Mouse (Mus musculus) lung, embryonic 14.5 days (tissue): ENCODE measurements at regions not wholly inside any gene's neighbourhood (a gene's known extent, or its start where the extent isn't known, plus 50 kb on each side); places are given as distances from the start of the nearest gene placed in this dataset.
A peak's percentile ranks its signal among the peaks of the same experiment; 100 is the strongest.

Experiments used
- ATAC-seq: fragments of 200-750 bp; cut with Nextera tagmentation; 2 replicates; pipeline ENCODE4 v1.8.0; 2017; ENCODE audit warnings: mild to moderate bottlenecking, moderate TSS enrichment, moderate library complexity; ENCODE audit not compliant: insufficient read depth
- DNase-seq: peaks from one replicate; pipeline ENCODE4 v3.0.0-alpha.2; 2015
- H3K27ac ChIP-seq: fragments of 300-500 bp; sonication (generic); 2 replicates; pipeline ENCODE4 v1.5.1; 2014; ENCODE audit warnings: low read depth, mild to moderate bottlenecking, moderate library complexity
- H3K27me3 ChIP-seq: fragments of 300-500 bp; sonication (generic); 2 replicates; pipeline ENCODE4 v1.6.1; 2014; ENCODE audit warnings: low read length, control low read depth; ENCODE audit not compliant: insufficient read depth
- H3K36me3 ChIP-seq: fragments of 300-500 bp; sonication (generic); 2 replicates; pipeline ENCODE4 v1.6.1; 2014; ENCODE audit warnings: control low read depth; ENCODE audit not compliant: insufficient read depth
- H3K4me1 ChIP-seq: fragments of 300-500 bp; sonication (generic); 2 replicates; pipeline ENCODE4 v1.6.1; 2014; ENCODE audit warnings: antibody characterized with exemption, control low read depth; ENCODE audit not compliant: insufficient read depth
- H3K4me2 ChIP-seq: fragments of 300-500 bp; sonication (generic); 2 replicates; pipeline ENCODE4 v1.6.1; 2014; ENCODE audit warnings: mild to moderate bottlenecking
- H3K4me3 ChIP-seq: fragments of 300-500 bp; sonication (generic); 2 replicates; pipeline ENCODE4 v1.5.1; 2014; ENCODE audit warnings: low read depth, low read length
- H3K9ac ChIP-seq: fragments of 300-500 bp; sonication (generic); 2 replicates; pipeline ENCODE4 v1.6.1; 2014
- H3K9me3 ChIP-seq: fragments of 300-500 bp; sonication (generic); 2 replicates; pipeline ENCODE4 v1.6.1; 2016; ENCODE audit warnings: low read depth, low read length, control low read depth
- CTCF ChIP-seq: IDR thresholded peaks from 2 replicates; pipeline ENCODE4 v1.5.1; 2016; ENCODE audit warnings: antibody characterized with exemption, low read depth
- WGBS: fragments of 180-500 bp; shearing (Covaris S2); extraction: QIAGEN DNeasy Blood & Tissue Kit; methylation state at CpG from one replicate; pipeline ENCODE4 v1.1.7; 2014; 5-methylcytosine and 5-hydroxymethylcytosine counted together

- ATAC-seq (no peak), DNase-seq (peak; percentile 23)
- H3K27me3 ChIP-seq, result no peaks in the 10 kb centered on the region
- TF ChIP-seq CTCF, result no peak
- H3K9me3 ChIP-seq, result no peaks in the 10 kb centered on the region
- no peak overlapping the region for H3K4me2 ChIP-seq
- no peak overlapping the region for H3K9ac ChIP-seq
- H3K36me3 ChIP-seq, result no peaks in the 10 kb centered on the region
- 77% methylated on average over 8 of the region's 8 CpGs for WGBS
- H3K4me1 ChIP-seq, result no peaks in the 10 kb centered on the region
- no peak overlapping the region for H3K27ac ChIP-seq
- no peak overlapping the region for H3K4me3 ChIP-seq
These were observed 54.2 kb upstream of the Bhlhe40 start for GRCm38 (mm10) chr6:108606231-108606630.

- Histone ChIP-seq H3K36me3 (no peaks in the 10 kb centered on the region), H3K4me3 (no peak overlapping the region), H3K4me2 (no peak overlapping the region), H3K4me1 (no peaks in the 10 kb centered on the region), H3K9ac (no peak overlapping the region), H3K27ac (no peak overlapping the region), H3K9me3 (no peaks in the 10 kb centered on the region), H3K27me3 (no peaks in the 10 kb centered on the region)
- no peak for TF ChIP-seq CTCF
- ATAC-seq, result no peak
- peak; percentile 16 for DNase-seq
- 22% methylated on average over 7 of the region's 7 CpGs for WGBS
These were observed 52.1 kb upstream of the Bhlhe40 start for GRCm38 (mm10) chr6:108608308-108608707.
